Mouse (Mus musculus) midbrain, embryonic 13.5 days (tissue): Measurements from ENCODE around the gene Mtch1. TPM values are rescaled to one million over a fixed set of nuclear protein-coding genes. Genes with fewer than 3 reads are reported as not detected.

Experiments
- polyA plus RNA-seq: library from polyadenylated mRNA; unstranded; fragments of >200 nt; fragmentation: Nextera tagmentation; extraction: Ambion mirVana; gene quantifications from 2 replicates; pipeline ENCODE4 v1.2.1, GENCODE M21; 2015

Mtch1 gene
- polyA plus RNA-seq, 1 experiment from 2014 or later: 461 TPM

Other genes with a start within 250 kb of the Mtch1 start
- gene Rab44, start 233.8 kb downstream of the Mtch1 start, polyA plus RNA-seq: not detected in 2 replicates
- gene Cpne5, start 109.8 kb downstream of the Mtch1 start, polyA plus RNA-seq: 20.5 and 22.0 TPM in 2 replicates
- gene Ppil1, start 83.7 kb downstream of the Mtch1 start, polyA plus RNA-seq: 120 and 128 TPM in 2 replicates
- 99.1 and 105 TPM in 2 replicates for gene BC004004, start 79.1 kb downstream of the Mtch1 start, polyA plus RNA-seq
- 1.9 and 2.2 TPM in 2 replicates for gene Pi16, start 30.3 kb downstream of the Mtch1 start, polyA plus RNA-seq
- gene Fgd2, start 13.0 kb upstream of the Mtch1 start, polyA plus RNA-seq: 3.2 and 3.3 TPM in 2 replicates
- 13.4 and 15.4 TPM in 2 replicates for gene Pim1, start 142.8 kb upstream of the Mtch1 start, polyA plus RNA-seq
- gene Gm17657, start 201.7 kb upstream of the Mtch1 start, polyA plus RNA-seq: not detected in 2 replicates
- 22.1 and 26.1 TPM in 2 replicates for gene Tbc1d22b, start 201.9 kb upstream of the Mtch1 start, polyA plus RNA-seq
- gene Tmem217, start 204.5 kb upstream of the Mtch1 start, polyA plus RNA-seq: 1.1 and 2.2 TPM in 2 replicates